Mouse (Mus musculus): ENCODE results near the gene Spred2. TPM values are rescaled to one million over a fixed set of nuclear protein-coding genes. Genes with fewer than 3 reads are reported as not detected.

Spred2 gene
- total RNA-seq, 2 experiments from 2014 or later = 12.3 to 14.3 TPM

GRCm38 (mm10) chr11:20068346-20069004, 144.3 kb downstream of the Spred2 start:
- intact Hi-C loops (cut with DNase I; ENCODE audit: low total_unique reads) = no loop called here
- no peak for DNase-seq

- intact Hi-C loops (cut with DNase I; ENCODE audit: low total_unique reads) = loop anchor here (5.0 kb wide), 1 partner anchor 245 kb away; no protein-coding TSS in a partner anchor
- no peak for DNase-seq
Observed at GRCm38 (mm10) chr11:20072174-20072573, 148.0 kb downstream of the Spred2 start.

GRCm38 (mm10) chr11:20072826-20073225, 148.7 kb downstream of the Spred2 start:
- no peak for DNase-seq
- intact Hi-C loops (cut with DNase I; ENCODE audit: low total_unique reads) = loop anchor here (5.0 kb wide), 1 partner anchor 246 kb away; no protein-coding TSS in a partner anchor

Other genes with a start within 250 kb of the Spred2 start
- 10 to 100 TPM; 39.7 to 42.7 TPM for gene Actr2, start 188.5 kb downstream of the Spred2 start, total RNA-seq (2021)